Mouse (Mus musculus): ENCODE measurements at regions not wholly inside any gene's neighbourhood (a gene's known extent, or its start where the extent isn't known, plus 50 kb on each side); places are given as distances from the start of the nearest gene placed in this dataset.

- ATAC-seq: peak; percentile 64; the same call in 1 of the 2 replicates
- H3K27ac ChIP-seq (ENCODE audit: low read length): no peak overlapping the region
Observed at GRCm38 (mm10) chr12:15565941-15566784, 250.6 kb downstream of the Trib2 start.

GRCm38 (mm10) chr12:15562826-15563225, 253.9 kb downstream of the Trib2 start:
- Histone ChIP-seq H3K4me1 (ENCODE audit: control insufficient read depth, insufficient read depth, low read length) (no peaks in the 10 kb centered on the region), H3K4me2 (ENCODE audit: low read length) (no peak overlapping the region), H3K4me3 (ENCODE audit: low read depth, low read length) (no peak overlapping the region), H3K27ac (ENCODE audit: low read length) (no peak overlapping the region), H3K27me3 (ENCODE audit: control insufficient read depth, insufficient read depth, low read depth, low read length) (no peaks in the 10 kb centered on the region), H3K9ac (ENCODE audit: low read depth, low read length) (no peak overlapping the region), H3K9me3 (replicated peaks; ENCODE audit: control insufficient read depth, low read length, poor library complexity, severe bottlenecking) (no peaks in the 10 kb centered on the region), H3K36me3 (ENCODE audit: control insufficient read depth, insufficient read depth, low read length) (no peaks in the 10 kb centered on the region)
- no peak for ATAC-seq
- 38% methylated on average over 4 of the region's 4 CpGs for WGBS

More at GRCm38 (mm10) chr12:15565941-15566784, 250.6 kb downstream of the Trib2 start:
- H3K4me1 ChIP-seq (ENCODE audit: control insufficient read depth, insufficient read depth, low read length): no peaks in the 10 kb centered on the region
- H3K9me3 ChIP-seq (replicated peaks; ENCODE audit: control insufficient read depth, low read length, poor library complexity, severe bottlenecking): no peaks in the 10 kb centered on the region
- no peaks in the 10 kb centered on the region for H3K36me3 ChIP-seq (ENCODE audit: control insufficient read depth, insufficient read depth, low read length)
- no peak overlapping the region for H3K9ac ChIP-seq (ENCODE audit: low read depth, low read length)
- H3K4me2 ChIP-seq (ENCODE audit: low read length): no peak overlapping the region
- no peak overlapping the region for H3K4me3 ChIP-seq (ENCODE audit: low read depth, low read length)
- H3K27me3 ChIP-seq (ENCODE audit: control insufficient read depth, insufficient read depth, low read depth, low read length): no peaks in the 10 kb centered on the region
- 14% methylated on average over 3 of the region's 3 CpGs for WGBS

GRCm38 (mm10) chr12:15555471-15555870, 261.3 kb downstream of the Trib2 start:
- Histone ChIP-seq H3K9ac (ENCODE audit: low read depth, low read length) (no peak overlapping the region), H3K27me3 (ENCODE audit: control insufficient read depth, insufficient read depth, low read depth, low read length) (no peaks in the 10 kb centered on the region), H3K9me3 (replicated peaks; ENCODE audit: control insufficient read depth, low read length, poor library complexity, severe bottlenecking) (no peaks in the 10 kb centered on the region), H3K4me3 (ENCODE audit: low read depth, low read length) (no peak overlapping the region), H3K4me2 (ENCODE audit: low read length) (no peak overlapping the region), H3K4me1 (ENCODE audit: control insufficient read depth, insufficient read depth, low read length) (no peaks in the 10 kb centered on the region), H3K36me3 (ENCODE audit: control insufficient read depth, insufficient read depth, low read length) (no peaks in the 10 kb centered on the region), H3K27ac (ENCODE audit: low read length) (no peak overlapping the region)
- no peak for ATAC-seq
- 85% methylated on average over 6 of the region's 6 CpGs for WGBS

- ATAC-seq: 0 out of 2 replicates have a peak, but pooled peaks have one; percentile 25
- no peaks in the 10 kb centered on the region for H3K27me3 ChIP-seq (ENCODE audit: control insufficient read depth, insufficient read depth, low read depth, low read length)
- no peaks in the 10 kb centered on the region for H3K9me3 ChIP-seq (replicated peaks; ENCODE audit: control insufficient read depth, low read length, poor library complexity, severe bottlenecking)
- H3K27ac ChIP-seq (ENCODE audit: low read length): no peak overlapping the region
- no peaks in the 10 kb centered on the region for H3K4me1 ChIP-seq (ENCODE audit: control insufficient read depth, insufficient read depth, low read length)
- no peak overlapping the region for H3K4me2 ChIP-seq (ENCODE audit: low read length)
- 62% methylated on average over 4 of the region's 4 CpGs for WGBS
- no peak overlapping the region for H3K9ac ChIP-seq (ENCODE audit: low read depth, low read length)
- H3K36me3 ChIP-seq (ENCODE audit: control insufficient read depth, insufficient read depth, low read length): no peaks in the 10 kb centered on the region
- no peak overlapping the region for H3K4me3 ChIP-seq (ENCODE audit: low read depth, low read length)
Observed at GRCm38 (mm10) chr12:15553681-15554007, 263.1 kb downstream of the Trib2 start.

GRCm38 (mm10) chr12:15552979-15553680, 263.6 kb downstream of the Trib2 start:
- Histone ChIP-seq H3K9ac (ENCODE audit: low read depth, low read length) (no peak overlapping the region), H3K4me1 (ENCODE audit: control insufficient read depth, insufficient read depth, low read length) (no peaks in the 10 kb centered on the region), H3K4me3 (ENCODE audit: low read depth, low read length) (no peak overlapping the region), H3K4me2 (ENCODE audit: low read length) (no peak overlapping the region), H3K36me3 (ENCODE audit: control insufficient read depth, insufficient read depth, low read length) (no peaks in the 10 kb centered on the region), H3K27me3 (ENCODE audit: control insufficient read depth, insufficient read depth, low read depth, low read length) (no peaks in the 10 kb centered on the region), H3K27ac (ENCODE audit: low read length) (no peak overlapping the region), H3K9me3 (replicated peaks; ENCODE audit: control insufficient read depth, low read length, poor library complexity, severe bottlenecking) (no peaks in the 10 kb centered on the region)
- WGBS: 71% methylated on average over 6 of the region's 6 CpGs
- ATAC-seq: 0 out of 2 replicates have a peak, but pooled peaks have one; percentile 14

GRCm38 (mm10) chr12:15552210-15552609, 264.5 kb downstream of the Trib2 start:
- H3K9ac ChIP-seq (ENCODE audit: low read depth, low read length): no peak overlapping the region
- no peaks in the 10 kb centered on the region for H3K9me3 ChIP-seq (replicated peaks; ENCODE audit: control insufficient read depth, low read length, poor library complexity, severe bottlenecking)
- no peak overlapping the region for H3K27ac ChIP-seq (ENCODE audit: low read length)
- no peaks in the 10 kb centered on the region for H3K27me3 ChIP-seq (ENCODE audit: control insufficient read depth, insufficient read depth, low read depth, low read length)
- H3K4me3 ChIP-seq (ENCODE audit: low read depth, low read length): no peak overlapping the region
- ATAC-seq: no peak
- H3K4me2 ChIP-seq (ENCODE audit: low read length): no peak overlapping the region
- no peaks in the 10 kb centered on the region for H3K4me1 ChIP-seq (ENCODE audit: control insufficient read depth, insufficient read depth, low read length)
- H3K36me3 ChIP-seq (ENCODE audit: control insufficient read depth, insufficient read depth, low read length): no peaks in the 10 kb centered on the region
- WGBS: 78% methylated on average over 2 of the region's 2 CpGs

GRCm38 (mm10) chr12:15551281-15551900, 265.3 kb downstream of the Trib2 start:
- 78% methylated on average over 4 of the region's 4 CpGs for WGBS
- Histone ChIP-seq H3K4me2 (ENCODE audit: low read length) (no peak overlapping the region), H3K9ac (ENCODE audit: low read depth, low read length) (no peak overlapping the region), H3K27me3 (ENCODE audit: control insufficient read depth, insufficient read depth, low read depth, low read length) (no peaks in the 10 kb centered on the region), H3K9me3 (replicated peaks; ENCODE audit: control insufficient read depth, low read length, poor library complexity, severe bottlenecking) (no peaks in the 10 kb centered on the region), H3K4me1 (ENCODE audit: control insufficient read depth, insufficient read depth, low read length) (no peaks in the 10 kb centered on the region), H3K36me3 (ENCODE audit: control insufficient read depth, insufficient read depth, low read length) (no peaks in the 10 kb centered on the region), H3K4me3 (ENCODE audit: low read depth, low read length) (no peak overlapping the region), H3K27ac (ENCODE audit: low read length) (no peak overlapping the region)
- no peak for ATAC-seq

- WGBS: 71% methylated on average over 1 of the region's 1 CpGs
- Histone ChIP-seq H3K4me2 (ENCODE audit: low read length) (no peak overlapping the region), H3K4me1 (ENCODE audit: control insufficient read depth, insufficient read depth, low read length) (no peaks in the 10 kb centered on the region), H3K9me3 (replicated peaks; ENCODE audit: control insufficient read depth, low read length, poor library complexity, severe bottlenecking) (no peaks in the 10 kb centered on the region), H3K4me3 (ENCODE audit: low read depth, low read length) (no peak overlapping the region), H3K36me3 (ENCODE audit: control insufficient read depth, insufficient read depth, low read length) (no peaks in the 10 kb centered on the region), H3K27me3 (ENCODE audit: control insufficient read depth, insufficient read depth, low read depth, low read length) (no peaks in the 10 kb centered on the region), H3K27ac (ENCODE audit: low read length) (no peak overlapping the region), H3K9ac (ENCODE audit: low read depth, low read length) (no peak overlapping the region)
- no peak for ATAC-seq
Observed at GRCm38 (mm10) chr12:15544351-15544750, 272.4 kb downstream of the Trib2 start.

- 77% methylated on average over 2 of the region's 2 CpGs for WGBS
- no peak overlapping the region for H3K9ac ChIP-seq (ENCODE audit: low read depth, low read length)
- no peak overlapping the region for H3K4me3 ChIP-seq (ENCODE audit: low read depth, low read length)
- H3K27ac ChIP-seq (ENCODE audit: low read length): no peak overlapping the region
- no peaks in the 10 kb centered on the region for H3K4me1 ChIP-seq (ENCODE audit: control insufficient read depth, insufficient read depth, low read length)
- no peak for ATAC-seq
- H3K4me2 ChIP-seq (ENCODE audit: low read length): no peak overlapping the region
- H3K27me3 ChIP-seq (ENCODE audit: control insufficient read depth, insufficient read depth, low read depth, low read length): no peaks in the 10 kb centered on the region
- H3K9me3 ChIP-seq (replicated peaks; ENCODE audit: control insufficient read depth, low read length, poor library complexity, severe bottlenecking): no peaks in the 10 kb centered on the region
- H3K36me3 ChIP-seq (ENCODE audit: control insufficient read depth, insufficient read depth, low read length): no peaks in the 10 kb centered on the region
Observed at GRCm38 (mm10) chr12:15542486-15542885, 274.2 kb downstream of the Trib2 start.

All from midbrain, embryonic 16.5 days (tissue).